Mouse (Mus musculus) heart, adult 11 months (tissue): ENCODE measurements around the gene Tmem169.
A peak's percentile ranks its signal among the peaks of the same experiment; 100 is the strongest.

Source experiments
- DNase-seq: peaks from one replicate; pipeline ENCODE4 v3.0.0; 2022

Gene Tmem169

DNA sequence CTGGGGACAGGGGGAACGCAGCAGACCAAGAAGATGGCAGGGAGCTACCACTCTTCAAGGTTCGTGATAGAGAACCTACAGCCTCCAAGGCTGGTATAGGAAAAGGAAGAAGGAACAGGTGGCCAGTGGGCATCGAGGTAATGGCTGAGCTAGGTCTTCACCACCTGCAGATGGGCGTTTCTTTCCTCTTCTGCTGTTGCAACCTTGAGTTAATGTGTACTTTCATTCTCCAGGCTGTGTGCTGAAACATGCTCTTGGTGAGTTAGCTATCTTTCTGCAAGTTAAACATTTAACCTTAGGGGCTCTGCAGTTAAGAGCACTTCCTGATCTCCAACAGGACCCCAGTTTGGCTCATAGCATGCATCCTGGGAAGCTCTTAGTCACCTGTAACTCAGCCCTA is 3.7 kb downstream of the Tmem169 start:
- no peak for DNase-seq

DNA sequence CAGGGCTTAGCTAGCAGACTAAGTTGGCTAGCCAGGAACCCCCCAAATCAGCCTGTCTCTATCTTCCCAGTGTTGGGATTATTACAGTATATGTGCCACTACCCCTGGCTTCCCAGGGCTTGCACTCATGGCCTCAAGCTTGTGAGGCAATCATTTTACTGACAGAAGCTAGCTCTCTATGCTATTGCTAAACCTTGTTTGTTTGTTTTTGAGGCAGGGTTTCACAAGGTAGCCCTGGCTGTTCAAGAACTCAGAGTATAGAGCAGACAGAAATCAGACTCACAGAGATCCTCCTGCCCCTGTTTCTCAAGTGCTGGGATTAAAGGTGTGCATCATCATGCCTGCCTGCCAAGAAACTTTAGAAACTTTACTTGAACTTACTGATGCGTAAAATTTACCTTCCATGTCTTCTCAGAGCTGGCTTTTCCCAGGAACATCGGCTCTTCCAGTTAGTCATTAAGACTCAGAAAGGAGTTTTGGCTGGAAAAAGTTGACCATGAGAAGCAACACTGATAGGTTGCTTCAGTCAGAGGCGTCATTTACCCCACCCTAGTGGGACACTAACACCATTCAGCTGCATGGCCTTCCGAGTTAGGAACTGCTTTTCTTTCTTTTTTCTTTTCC is 4.5 kb downstream of the Tmem169 start:
- DNase-seq = no peak

DNA sequence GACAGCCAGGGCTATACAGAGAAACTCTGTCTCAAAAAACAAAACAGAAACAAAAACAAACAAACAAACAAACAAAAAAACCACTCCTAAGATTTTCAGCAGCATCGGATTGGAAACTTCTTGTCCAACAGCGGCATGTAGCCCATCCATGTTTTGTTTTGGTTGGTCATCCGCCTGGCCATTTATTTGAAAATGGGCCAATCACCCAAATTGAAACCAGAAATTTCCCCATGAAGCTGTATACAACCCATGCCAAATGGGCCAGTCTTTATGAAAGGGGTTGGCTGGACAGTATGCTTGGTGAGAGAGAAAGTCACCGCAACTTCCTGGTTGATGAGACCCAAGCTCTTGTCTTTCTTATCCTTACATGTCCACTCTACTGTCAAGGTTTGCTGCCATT is 6.7 kb downstream of the Tmem169 start:
- no peak for DNase-seq

DNA sequence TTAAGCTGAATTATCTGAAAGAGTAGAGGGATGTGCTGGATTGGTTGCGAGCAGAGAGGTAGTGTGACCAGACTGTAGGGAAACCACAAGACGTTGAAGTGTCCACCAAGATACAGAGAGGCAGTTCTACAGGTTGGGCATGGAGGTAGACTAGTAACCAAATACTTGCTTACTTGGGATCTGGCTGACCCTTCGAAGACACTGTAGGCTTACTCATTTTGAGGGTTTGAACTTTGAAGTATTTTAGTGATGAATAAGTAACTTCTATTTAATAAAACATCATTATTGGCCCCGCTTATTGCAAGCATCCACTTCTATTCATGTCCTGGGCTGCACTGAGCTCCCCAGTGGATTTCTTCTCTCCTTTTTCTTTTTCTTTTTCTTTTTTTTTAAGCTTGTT is 7.3 kb downstream of the Tmem169 start:
- no peak for DNase-seq

DNA sequence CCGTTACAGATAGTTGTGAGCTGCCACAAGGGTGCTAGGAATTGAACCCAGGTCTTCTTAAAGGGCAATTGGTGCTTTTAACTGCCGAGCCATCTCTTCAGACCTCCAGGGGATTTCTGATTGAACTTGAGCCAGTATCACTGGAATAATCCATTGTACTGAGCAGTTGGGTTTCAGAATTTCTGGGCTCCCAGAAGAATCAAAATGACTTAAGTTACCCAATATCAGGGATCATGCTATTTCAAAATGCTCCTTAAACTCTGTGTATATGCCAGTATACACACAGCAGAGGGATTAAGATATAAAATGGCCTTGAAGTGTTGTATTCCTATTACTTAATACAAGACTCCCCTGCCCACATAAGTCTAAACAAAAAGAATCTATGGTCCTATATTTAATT is 7.8 kb downstream of the Tmem169 start:
- no peak for DNase-seq

DNA sequence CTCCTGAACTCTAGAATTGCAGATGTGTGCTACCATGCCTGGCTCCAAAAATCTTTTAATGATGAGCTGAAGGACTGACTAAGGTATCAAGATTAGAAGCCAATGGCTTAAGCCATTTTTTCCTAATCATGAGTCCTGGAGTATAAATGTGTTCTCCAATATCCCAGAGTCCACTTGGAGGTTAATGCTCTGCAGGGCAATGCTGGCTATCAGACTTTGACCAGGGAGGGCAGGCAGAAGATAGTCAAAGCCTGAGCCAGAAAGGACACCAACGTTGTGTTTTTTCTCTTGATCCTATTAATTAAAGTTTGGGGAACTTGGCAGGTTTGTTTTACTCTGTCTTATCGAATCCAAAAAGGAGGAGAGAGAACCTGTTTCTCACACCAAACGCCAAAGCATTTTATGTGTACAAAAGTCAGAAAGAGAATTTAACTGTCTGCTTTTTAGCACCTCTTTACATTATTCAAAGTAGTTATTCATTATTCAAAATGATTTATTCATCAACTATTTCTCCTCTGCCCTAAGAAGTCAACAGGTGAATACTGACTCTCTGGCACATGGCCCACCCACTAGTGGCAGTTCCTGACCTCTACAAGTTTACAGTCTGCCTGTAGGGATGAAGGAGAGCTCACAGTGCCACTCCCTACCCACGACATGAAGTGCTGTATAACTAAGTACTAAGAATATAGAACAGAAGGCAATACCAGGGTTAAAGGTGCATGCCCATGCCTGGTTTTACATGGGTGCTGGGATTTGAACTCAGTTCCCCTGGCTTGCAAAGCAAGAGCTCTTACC is 9.9 kb downstream of the Tmem169 start:
- no peak for DNase-seq

DNA sequence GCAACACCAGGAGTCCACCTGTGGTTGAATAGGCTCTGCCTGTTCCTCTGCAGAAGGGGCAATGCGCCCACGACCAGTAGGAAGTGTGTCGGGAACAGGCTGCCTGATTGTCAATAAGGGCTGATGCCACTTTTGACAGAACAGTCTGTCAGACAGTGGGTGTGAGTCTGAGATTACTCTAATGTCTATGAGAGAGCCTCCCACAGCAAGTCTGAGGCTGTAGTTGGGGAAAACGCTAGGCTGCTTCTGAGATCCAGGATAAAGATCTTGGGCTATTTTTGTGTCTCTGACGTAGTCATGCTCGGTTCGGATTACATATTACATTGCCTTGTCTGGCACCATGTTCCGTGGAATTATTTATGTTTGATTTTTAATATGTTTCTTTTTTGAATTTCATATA is 11.6 kb downstream of the Tmem169 start:
- DNase-seq = no peak

DNA sequence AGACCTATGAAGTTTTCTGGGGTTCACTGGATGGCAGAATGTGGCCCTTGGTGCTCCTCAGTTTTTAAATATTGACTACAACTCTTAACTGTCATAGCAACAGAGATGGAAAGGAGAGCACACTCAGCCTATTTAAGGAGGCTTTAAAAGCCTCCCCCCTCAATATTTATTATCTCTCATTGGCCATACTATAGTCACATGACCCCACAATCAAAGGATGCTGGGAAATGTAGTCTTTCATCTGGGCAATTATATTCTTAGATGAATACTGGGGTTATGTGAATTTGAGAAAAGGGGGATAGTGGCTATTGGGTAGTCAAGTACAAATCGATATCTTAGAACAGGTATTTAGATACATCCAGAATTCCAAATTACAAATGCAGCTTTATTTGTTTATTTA is 17.7 kb downstream of the Tmem169 start:
- DNase-seq = no peak

DNA sequence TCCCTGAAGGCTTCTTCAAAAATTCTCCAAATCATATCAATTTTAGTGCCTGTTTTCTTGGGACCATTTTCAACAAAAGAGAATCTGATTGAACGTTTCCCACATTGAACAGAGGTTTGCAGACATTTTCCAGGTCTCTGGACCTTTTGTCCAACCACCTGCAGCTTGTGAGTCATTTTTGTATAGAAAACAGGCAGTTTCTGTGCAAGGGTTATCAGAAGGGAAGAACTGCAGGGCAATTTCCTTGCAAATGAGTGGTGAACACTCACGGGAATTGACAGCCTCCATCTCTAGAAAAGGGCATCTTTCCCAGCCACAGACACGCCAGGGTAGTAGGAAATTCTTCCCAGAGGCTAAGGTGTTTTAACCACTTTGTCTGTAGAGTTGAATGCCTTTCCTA is 22.1 kb downstream of the Tmem169 start:
- DNase-seq = peak; percentile 56

DNA sequence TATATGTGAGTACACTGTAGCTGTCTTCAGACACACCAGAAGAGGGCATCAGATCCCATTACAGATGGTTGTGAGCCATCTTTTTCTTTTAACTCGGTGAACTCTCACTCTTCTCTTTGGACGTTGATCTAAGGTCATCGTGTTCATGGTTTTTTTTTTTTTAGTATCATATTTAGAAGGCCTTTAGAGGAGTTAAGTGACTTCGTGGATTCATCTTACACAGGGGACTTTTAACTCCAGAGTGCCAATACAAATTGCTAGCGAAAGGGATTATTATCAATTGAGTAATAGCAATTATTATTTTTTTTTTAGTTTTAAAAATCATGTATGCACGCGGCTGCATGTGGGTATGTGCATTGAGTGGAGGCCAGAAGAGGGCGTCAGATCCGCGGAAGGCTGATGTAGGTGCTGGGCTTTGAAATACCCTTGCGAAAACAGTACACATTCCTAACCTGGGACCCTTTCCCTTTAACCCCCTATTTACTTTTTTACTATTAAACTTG is 22.6 kb downstream of the Tmem169 start:
- DNase-seq = no peak

DNA sequence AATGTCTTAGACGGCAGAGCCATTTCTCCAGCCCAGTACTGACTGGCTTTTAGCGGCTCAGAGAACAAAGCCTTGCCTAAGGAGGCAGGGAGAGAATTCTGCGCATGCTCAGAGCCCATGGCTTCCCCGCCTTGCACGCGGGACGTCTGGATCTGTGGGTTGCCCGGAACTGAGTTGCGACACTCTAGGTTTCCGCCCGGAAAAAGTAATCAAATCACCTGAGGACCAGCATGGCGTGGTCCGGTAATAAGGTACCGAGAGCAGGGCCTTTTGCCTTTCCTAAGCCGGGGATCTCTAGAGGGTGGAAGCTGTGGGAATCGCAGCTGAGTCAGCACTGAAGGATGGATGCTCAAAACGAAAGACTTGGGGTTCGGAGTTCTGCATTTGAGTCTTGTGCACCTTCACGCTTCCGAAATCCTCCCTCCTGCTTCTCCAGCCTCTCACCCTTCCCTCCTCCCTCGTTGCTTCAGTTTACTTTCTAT is 23.2 kb downstream of the Tmem169 start, which contains the start of gene Xrcc5:
Xrcc5 (plus strand) TSS at position 105 of the 482 bp plus-strand sequence.
- DNase-seq = peak; percentile 99

DNA sequence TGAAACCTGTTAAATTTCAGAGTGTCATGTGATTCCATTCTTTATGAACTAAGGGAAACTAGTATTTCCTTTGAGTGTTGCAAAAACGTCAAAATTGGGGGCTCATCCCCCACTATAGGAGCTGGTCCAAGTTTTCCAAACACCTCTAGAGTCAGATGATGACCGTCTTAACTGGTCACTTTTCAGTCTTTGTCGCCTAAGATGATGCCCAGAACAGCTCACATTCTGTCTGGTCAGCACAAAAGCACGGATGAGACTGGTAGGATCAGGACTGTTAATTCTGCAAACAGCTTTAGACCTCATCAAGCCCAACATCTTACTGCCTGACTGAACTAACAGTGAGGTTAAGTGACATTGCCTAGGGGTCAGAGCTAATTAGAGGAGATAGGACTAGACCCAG is 24.8 kb downstream of the Tmem169 start:
- DNase-seq = no peak

DNA sequence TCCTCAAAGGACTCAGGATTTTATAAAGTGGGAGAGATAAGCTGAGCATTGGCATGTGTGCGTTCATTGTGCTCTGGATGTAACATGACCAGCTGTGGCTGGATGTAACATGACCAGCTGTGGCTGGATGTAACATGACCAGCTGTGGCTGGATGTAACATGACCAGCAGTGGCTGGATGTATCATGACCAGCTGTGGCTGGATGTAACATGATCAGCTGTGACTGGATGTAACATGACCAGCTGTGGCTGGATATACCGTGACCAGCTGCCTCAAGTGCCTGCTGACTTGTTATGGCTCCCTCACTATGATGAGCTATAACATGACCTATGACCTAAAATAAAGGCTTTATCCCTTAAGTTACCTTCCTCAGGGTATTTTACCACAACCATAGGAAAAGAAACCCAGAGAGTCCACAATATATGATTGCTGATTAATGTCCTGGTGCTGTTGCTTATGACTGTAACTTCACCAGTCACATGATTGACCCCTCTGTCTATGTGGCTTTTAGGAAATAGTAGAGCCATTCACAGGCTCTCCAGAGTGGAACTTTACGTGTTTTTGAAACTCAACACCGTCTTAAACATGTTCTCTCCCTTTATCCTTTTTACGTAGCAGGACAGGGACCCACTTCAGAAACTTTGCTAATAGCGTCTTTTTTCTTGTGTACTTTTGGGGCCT is 25.7 kb downstream of the Tmem169 start:
- no peak for DNase-seq

DNA sequence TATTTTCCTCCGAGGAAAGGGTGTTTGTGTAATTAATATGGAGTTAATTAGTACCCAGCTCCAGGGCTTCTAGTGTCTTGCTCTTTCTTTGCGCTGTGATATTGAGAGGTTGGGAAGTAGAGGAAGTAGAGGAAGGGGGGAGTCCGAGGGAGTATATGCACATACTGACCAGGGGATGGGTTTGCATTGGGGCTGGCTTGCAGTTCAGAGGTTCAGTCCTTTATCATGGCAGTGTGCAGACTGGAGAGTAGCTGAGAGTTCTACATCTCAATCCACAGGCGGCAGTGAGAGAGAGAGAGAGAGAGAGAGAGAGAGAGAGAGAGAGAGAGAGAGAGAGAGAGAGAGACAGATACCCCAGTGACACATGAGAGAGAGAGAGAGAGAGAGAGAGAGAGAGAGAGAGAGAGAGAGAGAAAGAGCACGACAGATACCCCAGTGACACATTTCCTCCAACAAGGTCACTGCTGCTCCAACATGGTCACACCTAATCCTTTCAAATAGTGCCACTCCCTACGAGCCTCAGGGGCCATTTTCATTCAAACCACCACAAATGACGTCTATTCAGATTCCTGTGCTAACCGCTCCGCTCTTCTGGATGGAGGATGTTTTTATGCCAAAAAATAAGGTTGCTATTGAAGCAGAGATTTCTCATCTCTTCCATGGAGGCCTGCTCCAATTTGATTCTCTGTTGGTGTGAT is 28.7 kb downstream of the Tmem169 start:
- DNase-seq = no peak

DNA sequence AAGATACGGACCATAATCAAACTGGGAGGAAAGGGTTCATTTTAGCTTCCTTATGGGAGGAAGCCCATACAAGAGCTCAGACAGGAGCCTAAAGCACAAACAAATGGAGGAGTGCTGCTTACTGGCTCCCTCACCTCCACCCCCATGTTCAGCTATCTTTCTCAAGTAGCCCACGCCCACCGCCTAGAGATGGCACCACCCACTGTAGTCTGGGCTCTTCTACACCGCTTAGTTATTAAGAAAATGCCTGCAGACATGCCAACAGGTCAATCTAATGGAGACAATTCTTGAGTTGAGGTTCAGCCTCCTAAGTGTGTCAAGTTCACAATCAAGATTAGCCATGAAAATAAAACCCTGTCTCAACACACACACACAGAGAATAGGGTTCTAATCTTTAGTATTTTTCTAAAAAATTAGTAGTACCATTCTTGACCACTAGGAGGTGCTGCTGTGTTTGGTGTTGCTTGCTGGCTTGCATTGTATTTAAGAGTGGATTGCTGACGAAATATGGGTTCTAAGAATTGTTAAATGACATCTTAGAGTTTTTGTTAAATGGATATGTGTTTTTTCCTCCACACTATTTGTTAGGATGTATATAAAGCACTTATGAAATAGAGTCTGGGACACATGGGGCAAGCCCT is 29.4 kb downstream of the Tmem169 start:
- peak; percentile 43 for DNase-seq

DNA sequence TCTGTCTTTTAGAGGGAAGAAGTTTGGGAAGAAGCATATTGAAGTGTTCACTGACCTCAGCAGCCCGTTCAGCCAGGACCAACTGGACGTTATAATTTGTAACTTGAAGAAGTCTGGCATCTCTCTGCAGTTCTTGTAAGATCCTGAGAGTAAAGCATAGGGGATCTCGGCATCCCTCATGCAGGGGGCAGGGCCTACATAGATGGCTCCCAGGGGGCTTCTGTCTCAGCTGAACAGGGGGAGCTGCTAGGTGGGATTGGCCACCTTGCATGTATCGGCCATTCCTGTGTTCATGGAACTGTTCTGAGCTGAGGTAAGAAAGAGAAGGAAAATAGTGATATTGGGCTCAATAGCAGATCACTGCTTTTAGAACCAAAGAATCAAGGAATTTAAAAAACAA is 31.3 kb downstream of the Tmem169 start:
- DNase-seq = peak; percentile 81

DNA sequence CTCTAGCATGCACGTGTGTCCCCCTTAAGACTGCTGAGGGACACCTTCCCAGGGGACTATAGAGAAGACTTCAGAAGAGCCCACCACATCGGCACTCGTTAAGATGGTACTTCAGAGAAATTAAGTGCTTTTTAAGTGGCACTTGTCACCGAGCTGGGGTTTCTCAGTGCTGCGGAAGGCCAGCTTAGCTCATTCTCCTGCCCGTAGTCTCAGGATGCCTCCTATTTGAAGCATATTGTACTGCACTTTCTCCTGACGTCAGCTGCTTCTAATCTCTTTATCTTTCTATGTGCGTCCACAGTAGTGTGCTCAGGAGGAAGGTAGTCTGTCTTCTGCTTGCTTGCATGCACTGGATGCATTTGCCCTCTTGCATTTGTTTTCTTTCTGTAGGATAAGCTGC is 32.2 kb downstream of the Tmem169 start:
- DNase-seq = peak; percentile 42

DNA sequence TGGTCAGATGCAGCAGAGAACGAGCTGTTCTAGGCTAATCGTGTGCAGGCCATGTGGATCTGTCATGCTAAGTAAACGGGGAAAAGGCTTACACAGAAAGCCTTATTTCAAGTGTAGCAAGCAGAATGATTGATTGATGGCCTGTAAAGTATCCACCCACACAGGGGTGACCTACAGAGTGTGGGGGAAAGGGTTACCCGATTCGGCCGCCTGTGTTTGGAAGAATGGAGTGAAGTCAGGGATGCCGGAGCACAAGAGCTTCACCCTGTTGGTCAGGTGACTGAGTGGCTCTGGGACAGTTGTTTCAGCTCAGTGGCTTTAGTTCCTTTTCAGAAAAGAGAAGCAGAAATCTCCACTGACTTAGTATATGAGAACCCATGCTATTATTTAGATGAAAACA is 32.7 kb downstream of the Tmem169 start:
- peak; percentile 71 for DNase-seq

DNA sequence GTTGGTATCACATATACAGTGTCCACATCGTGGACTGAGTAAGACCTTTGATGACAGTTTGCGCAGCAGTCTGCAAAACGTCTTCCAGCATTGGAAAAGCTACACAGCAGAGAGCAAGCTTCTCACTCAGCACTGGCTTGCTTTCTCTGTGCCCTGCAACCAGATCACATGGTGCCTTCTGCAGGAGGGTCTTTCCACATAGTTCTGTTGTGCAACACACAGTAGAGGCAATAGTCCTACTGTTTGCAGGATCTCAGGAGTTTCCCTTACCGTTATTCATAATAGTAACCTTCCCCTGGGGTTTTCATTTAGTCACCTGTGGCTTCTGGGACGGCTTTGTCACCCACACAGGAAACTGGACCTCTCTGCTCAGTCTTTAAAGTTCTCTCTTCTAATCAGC is 36.6 kb downstream of the Tmem169 start:
- DNase-seq = peak; percentile 73

DNA sequence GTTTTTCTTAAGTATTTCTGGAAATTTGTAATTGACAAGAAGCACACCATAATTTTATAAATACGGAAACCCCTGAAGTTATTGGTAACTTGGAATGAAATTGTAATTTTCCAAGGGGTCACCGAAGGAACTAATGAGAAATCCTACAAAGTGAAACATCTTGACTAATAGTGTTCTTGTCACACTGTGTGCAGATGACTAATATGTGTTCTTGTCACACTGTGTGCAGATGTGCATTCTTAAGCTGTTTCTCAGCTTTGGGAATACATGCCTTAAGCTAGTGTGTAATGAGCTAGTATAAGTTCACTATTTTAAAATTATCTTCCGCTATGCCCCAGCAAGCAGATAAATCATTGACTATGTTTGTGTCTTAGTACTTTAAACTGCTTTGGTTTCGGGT is 39.1 kb downstream of the Tmem169 start:
- peak; percentile 2 for DNase-seq

DNA sequence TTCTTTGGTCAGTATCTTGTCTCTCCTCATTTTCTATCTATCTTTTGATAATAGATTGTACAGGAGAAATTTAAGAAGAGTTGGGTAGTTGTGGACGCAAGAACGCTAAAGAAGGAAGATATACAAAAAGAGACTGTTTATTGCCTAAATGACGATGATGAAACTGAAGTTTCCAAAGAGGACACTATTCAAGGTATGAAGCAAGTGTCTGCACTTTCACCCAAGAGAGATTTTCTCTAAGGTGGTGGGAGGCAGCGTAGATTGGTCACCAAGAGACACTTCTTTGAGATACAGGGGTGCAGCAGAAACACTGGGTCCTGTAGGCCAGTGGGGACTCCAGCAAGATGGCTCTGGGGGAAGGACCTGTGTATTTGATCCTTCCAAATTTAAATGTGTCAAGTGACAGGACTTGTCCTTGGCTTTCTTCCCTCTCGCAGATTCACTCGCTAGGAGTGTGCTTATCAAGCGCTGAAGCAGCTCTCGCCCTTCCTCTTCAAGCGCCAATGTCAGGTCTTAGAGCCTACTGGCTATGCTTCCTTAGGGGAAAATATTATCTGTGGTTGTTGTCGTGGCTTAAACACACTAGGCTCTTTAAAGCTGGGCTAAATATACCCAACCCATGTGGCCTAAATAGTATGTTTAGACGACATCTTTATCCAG is 42.1 kb downstream of the Tmem169 start:
- DNase-seq = peak; percentile 94

DNA sequence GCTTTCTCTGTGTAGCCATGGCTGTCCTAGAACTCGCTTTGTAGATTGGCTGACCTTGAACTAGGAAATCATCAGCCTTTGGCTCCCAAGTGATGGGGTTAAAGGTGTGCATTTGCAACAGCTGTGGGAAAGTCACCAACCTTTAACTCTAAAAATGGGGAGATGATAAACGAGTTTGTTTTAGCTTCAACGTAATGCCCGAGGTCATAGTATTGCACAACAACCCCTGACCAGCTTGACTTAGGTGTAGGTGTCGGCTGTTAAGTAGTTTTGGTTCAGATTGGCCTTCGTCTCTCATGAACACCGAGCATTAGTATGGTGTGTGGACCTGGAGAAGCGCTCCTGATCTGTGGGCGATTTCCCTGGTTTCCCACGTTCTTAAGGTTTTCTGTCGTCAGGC is 50.6 kb downstream of the Tmem169 start:
- no peak for DNase-seq
